Mouse (Mus musculus) hindbrain, embryonic 16.5 days (tissue): ENCODE data around the gene Pabpc6. TPM values are rescaled to one million over a fixed set of nuclear protein-coding genes. Genes with fewer than 3 reads are reported as not detected.

Experiments
- ATAC-seq: fragments of 200-750 bp; cut with Nextera tagmentation; 2 replicates; pipeline ENCODE4 v1.8.0; 2017; ENCODE audit warnings: moderate TSS enrichment, moderate library complexity
- H3K27ac ChIP-seq: fragments of 300-500 bp; sonication (generic); 2 replicates; pipeline ENCODE4 v1.5.1; 2014; ENCODE audit warnings: low read depth, mild to moderate bottlenecking, control low read depth, low read length, moderate library complexity
- H3K27me3 ChIP-seq: fragments of 300-500 bp; sonication (generic); replicated peaks from 2 replicates; pipeline ENCODE4 v1.6.1; 2014; ENCODE audit warnings: low read length; ENCODE audit not compliant: control insufficient read depth, insufficient read depth
- H3K36me3 ChIP-seq: fragments of 300-500 bp; sonication (generic); 2 replicates; pipeline ENCODE4 v1.6.1; 2014; ENCODE audit warnings: mild to moderate bottlenecking, low read length, moderate library complexity, mixed read lengths; ENCODE audit not compliant: control insufficient read depth, insufficient read depth
- H3K4me1 ChIP-seq: fragments of 300-500 bp; sonication (generic); 2 replicates; pipeline ENCODE4 v1.6.1; 2014; ENCODE audit warnings: low read depth, low read length; ENCODE audit not compliant: control insufficient read depth, insufficient read depth
- H3K4me2 ChIP-seq: fragments of 300-500 bp; sonication (generic); 2 replicates; pipeline ENCODE4 v1.6.1; 2014; ENCODE audit warnings: mild to moderate bottlenecking, low read length, control low read depth, moderate library complexity
- H3K4me3 ChIP-seq: fragments of 300-500 bp; sonication (generic); 2 replicates; pipeline ENCODE4 v1.5.1; 2014; ENCODE audit warnings: mild to moderate bottlenecking, low read length, control low read depth, moderate library complexity
- H3K9ac ChIP-seq: fragments of 300-500 bp; sonication (generic); 2 replicates; pipeline ENCODE4 v1.6.1; 2014; ENCODE audit warnings: low read depth, mild to moderate bottlenecking, control low read depth, low read length, moderate library complexity
- H3K9me3 ChIP-seq: fragments of 300-500 bp; sonication (generic); 2 replicates; pipeline ENCODE4 v1.6.1; 2014; ENCODE audit warnings: mild to moderate bottlenecking, low read length, moderate library complexity; ENCODE audit not compliant: control insufficient read depth
- polyA plus RNA-seq: library from polyadenylated mRNA; unstranded; fragments of >200 nt; fragmentation: Nextera tagmentation; extraction: Ambion mirVana; gene quantifications from 2 replicates; pipeline ENCODE4 v1.2.1, GENCODE M21; 2015

The Pabpc6 gene
- polyA plus RNA-seq, 1 experiment from 2014 or later = not detected

GRCm38 (mm10) chr17:9627011-9627410 is 42.5 kb downstream of the Pabpc6 start:
- Histone ChIP-seq H3K4me2 (no peak overlapping the region), H3K9ac (no peak overlapping the region)
- no peak for ATAC-seq

More at GRCm38 (mm10) chr17:9627011-9627410, 42.5 kb downstream of the Pabpc6 start:
- H3K4me3 ChIP-seq = no peak overlapping the region
- no peaks in the 10 kb centered on the region for H3K4me1 ChIP-seq
- H3K36me3 ChIP-seq = no peaks in the 10 kb centered on the region
- H3K9me3 ChIP-seq = no peaks in the 10 kb centered on the region
- H3K27me3 ChIP-seq = no peaks in the 10 kb centered on the region
- H3K27ac ChIP-seq = no peak overlapping the region

Other genes with a start within 250 kb of the Pabpc6 start
- not detected in 2 replicates for gene Gm17728, start 247.7 kb downstream of the Pabpc6 start, polyA plus RNA-seq